Mouse (Mus musculus): ENCODE data around the gene Tbc1d2b.

Tbc1d2b gene

DNA sequence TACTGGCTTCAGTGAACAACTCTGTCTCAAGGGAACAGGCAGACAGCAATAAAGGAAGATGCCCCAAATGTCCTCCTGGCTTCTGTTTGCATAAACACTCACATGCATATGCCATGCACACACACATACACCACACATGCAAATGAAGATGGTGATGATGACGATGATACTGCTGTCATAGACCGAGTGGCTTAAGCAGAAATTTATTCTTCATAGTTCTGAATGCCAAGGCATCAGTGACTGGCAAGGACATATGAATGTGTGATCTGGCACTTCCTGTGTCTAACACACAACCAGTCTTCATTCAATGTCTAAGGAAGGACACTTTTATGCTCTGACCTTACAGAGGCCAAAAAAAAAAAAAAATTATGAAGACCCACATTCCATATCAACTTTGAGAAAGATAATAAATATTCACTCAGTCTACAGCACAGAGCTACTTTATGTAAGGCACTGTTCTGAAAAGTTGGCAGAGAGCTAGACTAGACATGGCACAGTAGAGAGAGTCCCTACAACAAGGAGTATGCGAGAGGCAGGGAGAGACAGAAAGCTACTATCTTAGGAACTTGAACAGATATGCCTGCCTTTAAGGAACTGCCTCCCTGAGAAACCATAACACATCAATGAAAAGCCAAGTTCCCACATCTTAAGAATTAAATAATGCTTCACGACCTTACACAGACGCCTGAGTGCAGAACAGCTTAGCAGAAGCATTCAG is 5.1 kb downstream of the Tbc1d2b start:
- no peak for DNase-seq (ENCODE audit: low spot score in 2 of 2)

DNA sequence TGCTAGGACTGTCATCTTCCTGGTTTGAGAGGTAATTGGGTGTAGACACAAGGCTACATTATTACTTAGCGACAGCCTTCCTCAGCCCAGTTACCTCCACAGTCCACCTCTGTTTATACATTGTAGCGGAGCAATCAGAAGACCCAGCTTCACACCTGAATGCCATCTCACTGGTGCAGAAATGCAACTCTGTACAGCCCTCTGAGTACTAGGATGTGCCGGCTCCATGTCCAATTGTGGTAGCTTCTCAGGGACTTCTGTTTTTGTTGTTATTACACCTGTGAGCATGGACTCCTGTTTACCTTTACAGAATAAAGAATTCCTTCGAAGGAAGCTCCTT is 7.3 kb downstream of the Tbc1d2b start:
- DNase-seq (ENCODE audit: low spot score in 2 of 2), result no peak

DNA sequence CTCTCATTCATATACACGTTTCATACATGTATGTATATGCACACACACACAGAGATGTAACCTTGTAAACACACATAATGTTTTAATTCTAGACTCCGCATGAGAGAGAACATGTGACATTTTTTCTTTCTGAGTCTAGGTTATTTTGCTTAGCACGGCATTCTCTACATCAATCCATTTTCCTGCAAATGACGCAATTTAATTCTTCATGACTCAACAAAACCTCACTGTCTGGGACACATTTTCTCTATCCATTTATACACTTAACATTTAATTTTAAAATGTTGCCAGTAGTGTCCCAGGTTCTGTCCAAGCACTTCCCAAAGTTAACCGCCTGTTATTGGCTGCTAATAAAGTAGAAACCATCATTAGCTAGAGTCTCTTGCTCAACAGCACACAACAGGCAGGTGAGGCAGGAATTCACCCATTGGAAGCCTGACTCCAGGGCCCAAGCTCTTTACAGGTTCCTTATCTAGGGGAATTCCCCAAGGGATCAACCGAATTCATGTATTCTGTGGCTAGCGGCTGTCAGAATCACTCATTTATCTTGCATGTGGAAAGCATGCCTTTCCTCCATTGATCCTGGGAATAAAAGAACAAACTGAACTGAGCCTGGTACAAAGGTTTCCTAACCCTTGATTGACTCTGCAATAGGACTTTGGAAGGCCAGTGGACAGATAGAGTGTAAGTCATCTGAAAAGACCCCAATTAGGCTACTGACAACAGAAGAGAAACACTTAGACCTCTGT is 7.8 kb downstream of the Tbc1d2b start:
- no peak for DNase-seq (ENCODE audit: low spot score in 2 of 2)

GRCm38 (mm10) chr9:90262063-90262462 is 8.5 kb downstream of the Tbc1d2b start:
- no peak for DNase-seq (ENCODE audit: low spot score in 2 of 2)

- DNase-seq (ENCODE audit: low spot score in 2 of 2), result peak; percentile 39 to 41
Observed at GRCm38 (mm10) chr9:90260600-90261375, 9.8 kb downstream of the Tbc1d2b start.

- no peak for DNase-seq (ENCODE audit: low spot score in 2 of 2)
Observed at GRCm38 (mm10) chr9:90260079-90260478, 10.5 kb downstream of the Tbc1d2b start.

- DNase-seq (ENCODE audit: low spot score in 2 of 2), result no peak
Observed at GRCm38 (mm10) chr9:90259400-90259950, 11.1 kb downstream of the Tbc1d2b start.

DNA sequence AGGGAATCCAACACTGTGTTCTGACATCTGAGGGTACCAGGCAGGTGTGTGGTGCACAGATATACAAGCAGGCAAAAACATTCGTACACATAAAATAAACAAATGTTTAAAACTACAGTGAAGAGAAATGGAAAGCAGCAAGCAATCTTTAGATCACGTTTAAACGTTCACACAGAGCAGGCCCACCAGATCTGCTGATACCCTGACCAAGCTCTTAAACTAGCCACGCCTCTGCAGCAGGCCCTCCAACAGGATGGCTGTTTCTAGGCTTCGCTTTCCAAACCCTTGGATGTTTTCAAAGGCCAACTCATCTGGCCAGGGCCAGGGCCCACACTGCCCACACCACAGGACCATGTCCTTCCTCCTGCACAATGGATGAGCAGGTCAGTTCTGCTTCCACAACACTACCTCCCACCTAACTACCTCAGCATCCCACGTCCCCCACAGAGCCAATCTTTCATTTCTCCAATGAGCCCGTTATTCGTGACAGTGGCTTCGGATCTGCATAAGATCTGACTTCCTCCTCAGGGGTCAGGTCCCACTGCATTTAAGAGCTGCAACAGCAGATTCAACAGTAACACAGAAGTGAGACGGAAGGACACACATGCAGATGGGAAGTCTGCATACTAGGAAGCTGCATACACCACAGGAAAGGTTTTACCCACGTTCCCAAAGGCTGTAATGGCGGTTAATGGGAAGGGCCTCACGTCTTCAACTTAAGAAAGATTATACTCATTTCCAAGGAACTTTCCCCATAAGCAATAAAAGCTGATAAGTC is 12.7 kb downstream of the Tbc1d2b start:
- no peak for DNase-seq (ENCODE audit: low spot score in 2 of 2)

GRCm38 (mm10) chr9:90257220-90257619 is 13.4 kb downstream of the Tbc1d2b start:
- DNase-seq (ENCODE audit: low spot score in 2 of 2), result no peak

DNA sequence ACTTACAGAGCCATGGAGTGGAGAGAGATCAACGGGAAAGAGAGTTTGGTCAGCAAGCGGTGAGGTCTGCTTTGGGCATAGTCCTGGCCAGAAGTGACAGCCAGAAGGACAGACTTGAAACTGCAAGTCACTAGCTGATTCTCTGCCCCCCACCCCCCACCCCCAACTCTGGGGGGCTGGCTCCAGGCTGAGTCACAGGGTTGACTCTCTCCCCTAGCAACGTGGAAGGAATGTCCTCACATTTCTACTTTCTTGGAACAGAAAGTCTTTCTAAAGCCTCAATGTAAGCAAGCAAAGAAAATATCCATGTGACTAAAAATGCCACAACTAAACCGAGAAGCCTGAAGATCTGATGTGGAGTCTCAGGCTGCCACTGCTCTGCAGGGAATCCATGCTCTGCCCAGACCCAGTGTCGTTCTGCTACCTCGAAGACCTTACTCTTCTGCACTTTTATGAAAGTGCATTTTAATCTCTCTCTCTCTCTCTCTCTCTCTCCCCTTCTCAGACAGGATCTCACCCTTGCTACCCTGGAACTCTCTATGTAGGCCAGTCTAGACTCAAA is 14.7 kb downstream of the Tbc1d2b start:
- DNase-seq (ENCODE audit: low spot score in 2 of 2), result no peak

GRCm38 (mm10) chr9:90253181-90253580 is 17.4 kb downstream of the Tbc1d2b start:
- DNase-seq (ENCODE audit: low spot score in 2 of 2), result no peak

- DNase-seq (ENCODE audit: low spot score in 2 of 2), result no peak
Observed at GRCm38 (mm10) chr9:90250964-90251750, 19.4 kb downstream of the Tbc1d2b start.

GRCm38 (mm10) chr9:90250141-90250775 is 20.3 kb downstream of the Tbc1d2b start:
- DNase-seq (ENCODE audit: low spot score in 2 of 2), result no peak

- DNase-seq (ENCODE audit: low spot score in 2 of 2), result no peak
Observed at GRCm38 (mm10) chr9:90249036-90249435, 21.6 kb downstream of the Tbc1d2b start.

DNA sequence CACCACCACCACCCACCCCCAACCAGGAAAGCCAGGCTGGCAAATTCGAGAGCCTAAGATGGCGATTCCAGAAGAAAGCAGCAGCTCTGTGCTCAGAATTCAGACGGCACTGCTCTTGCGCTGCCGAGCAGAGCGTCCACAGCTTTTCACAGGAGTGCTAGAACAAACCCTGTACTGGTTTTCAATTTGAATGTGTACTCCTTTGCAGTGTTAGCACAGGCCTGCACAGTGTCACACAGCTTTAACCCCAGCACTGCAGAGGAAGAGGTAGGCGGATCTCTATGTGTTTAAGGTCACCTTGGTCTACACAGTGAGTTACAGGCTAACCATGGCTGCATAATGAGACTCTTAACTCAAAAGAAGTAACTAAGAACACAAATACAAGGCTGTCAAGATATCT is 22.3 kb downstream of the Tbc1d2b start:
- DNase-seq (ENCODE audit: low spot score in 2 of 2), result no peak

- DNase-seq (ENCODE audit: low spot score in 2 of 2), result no peak
Observed at GRCm38 (mm10) chr9:90247316-90247715, 23.3 kb downstream of the Tbc1d2b start.

DNA sequence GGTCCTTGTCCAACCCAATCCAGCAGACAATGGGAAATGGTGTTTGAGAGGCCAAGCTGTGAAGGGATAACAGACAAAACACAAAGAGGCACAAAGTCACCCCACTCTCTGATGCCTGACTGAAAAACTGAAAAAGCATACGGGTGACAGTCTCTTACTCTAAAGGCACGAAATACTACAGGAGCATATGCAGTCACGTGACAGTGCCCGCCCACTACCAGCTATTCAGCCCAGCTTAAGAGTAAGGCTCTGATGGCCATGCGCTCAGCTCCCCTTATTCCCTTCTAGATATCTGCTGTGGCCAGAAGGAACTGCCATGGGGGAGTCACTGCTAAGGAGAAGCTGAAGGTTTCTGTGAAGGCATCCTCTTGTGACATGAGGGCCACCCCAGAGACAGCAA is 24.8 kb downstream of the Tbc1d2b start:
- no peak for DNase-seq (ENCODE audit: low spot score in 2 of 2)

GRCm38 (mm10) chr9:90245206-90245605 is 25.4 kb downstream of the Tbc1d2b start:
- no peak for DNase-seq (ENCODE audit: low spot score in 2 of 2)

- no peak for DNase-seq (ENCODE audit: low spot score in 2 of 2)
Observed at GRCm38 (mm10) chr9:90244301-90245151, 26.1 kb downstream of the Tbc1d2b start.
